Mouse (Mus musculus): ENCODE results near the gene Zfp512. TPM values are rescaled to one million over a fixed set of nuclear protein-coding genes. Genes with fewer than 3 reads are reported as not detected.
"Not testable (repeated sequence)": the region's sequence is repeated elsewhere in the genome, so short reads cannot be mapped to it uniquely, and the experiment has no call there.

The Zfp512 gene
- polyA plus RNA-seq, 1 experiment, result 41.5 TPM

DNA sequence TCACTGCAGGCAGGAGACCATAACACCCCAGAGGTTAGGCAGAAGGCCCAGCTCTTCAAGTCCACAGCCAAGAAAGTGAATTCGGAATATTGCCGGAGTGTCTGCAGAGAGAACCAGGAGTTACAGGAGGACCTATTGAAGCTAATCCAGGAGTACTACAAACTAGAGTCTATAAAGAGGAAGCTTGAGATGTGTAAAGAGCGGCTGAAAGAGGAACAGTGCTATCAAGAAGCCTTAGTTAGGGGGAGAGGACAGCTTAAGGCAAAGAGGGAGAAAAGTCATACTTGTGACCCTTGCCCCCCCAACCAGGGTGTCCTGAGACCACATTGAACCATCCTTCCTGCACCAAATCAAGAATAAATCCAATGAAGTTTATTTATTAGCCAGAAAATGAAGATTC is 35.7 kb downstream of the Zfp512 start:
- TF ChIP-seq POLR2A (IDR thresholded peaks at IDR 0.05; ENCODE audit: extremely low read depth, insufficient read depth, low read length), result no peak
- TF ChIP-seq CTCF (IDR thresholded peaks at IDR 0.05; ENCODE audit: extremely low read depth, insufficient read depth, low read length), result no peak
- H3K4me3 ChIP-seq (ENCODE audit: insufficient read depth, low read length), result no peak overlapping the region

DNA sequence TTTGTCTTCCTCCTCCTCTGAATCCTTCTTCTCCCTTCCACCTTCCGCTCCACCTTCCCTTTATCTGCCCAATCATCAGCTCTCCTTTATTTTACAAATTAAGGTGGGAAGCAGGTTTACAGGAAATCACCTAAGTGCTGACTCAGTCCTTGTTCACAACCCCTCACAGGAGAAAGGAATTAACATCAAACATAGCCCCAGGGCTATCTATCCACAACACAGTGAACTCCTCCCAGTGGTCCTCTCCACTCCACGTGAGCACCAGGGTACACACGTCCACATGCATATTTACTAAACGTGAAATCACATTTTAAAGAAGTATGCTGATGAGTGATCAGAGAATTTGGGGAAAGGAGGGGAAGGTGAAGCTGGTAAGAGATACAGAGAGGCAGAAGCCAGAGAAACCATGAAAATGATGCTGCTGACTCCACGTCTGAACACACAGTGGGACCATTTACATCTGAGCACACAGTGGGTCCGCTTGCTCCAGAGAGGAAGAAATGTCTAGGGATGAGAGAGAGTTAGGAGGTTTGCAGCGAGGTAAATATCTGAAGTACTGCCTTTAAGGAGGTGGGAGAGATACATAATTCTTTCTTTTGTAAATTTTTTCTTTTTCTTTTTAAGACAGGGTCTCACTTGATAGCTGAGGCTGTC is 37.0 kb downstream of the Zfp512 start:
- TF ChIP-seq CTCF (IDR thresholded peaks at IDR 0.05; ENCODE audit: extremely low read depth, insufficient read depth, low read length) (no peak), POLR2A (IDR thresholded peaks at IDR 0.05; ENCODE audit: extremely low read depth, insufficient read depth, low read length) (no peak)
- Histone ChIP-seq H3K4me1 (ENCODE audit: control insufficient read depth, insufficient read depth, low read length) (no peaks in the 10 kb centered on the region), H3K27ac (ENCODE audit: insufficient read depth, low read length) (no peak overlapping the region), H3K4me3 (ENCODE audit: insufficient read depth, low read length) (no peak overlapping the region)

More for the DNA sequence above, 35.7 kb downstream of the Zfp512 start:
- Histone ChIP-seq H3K27ac (ENCODE audit: insufficient read depth, low read length) (no peak overlapping the region), H3K4me1 (ENCODE audit: control insufficient read depth, insufficient read depth, low read length) (no peaks in the 10 kb centered on the region)

DNA sequence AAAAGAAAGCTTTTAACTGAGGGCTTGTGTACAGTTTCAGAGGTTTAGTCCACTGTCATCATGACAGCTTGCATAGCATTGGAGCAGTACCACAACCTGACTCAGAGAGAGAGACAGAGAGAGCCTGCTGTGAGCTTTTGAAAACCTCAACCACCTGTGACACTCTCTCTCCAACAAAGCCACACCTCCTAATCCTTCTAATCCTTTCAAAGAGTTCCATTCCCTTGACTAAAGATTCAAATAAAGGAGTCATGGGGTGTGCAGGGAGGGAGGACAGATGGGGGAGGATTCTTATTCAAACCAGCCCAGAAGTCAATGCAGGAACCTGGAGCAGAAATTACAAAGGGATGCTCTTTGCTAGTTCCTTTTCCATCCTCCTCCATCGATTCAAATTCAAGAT is 39.8 kb downstream of the Zfp512 start:
- Histone ChIP-seq H3K4me1 (ENCODE audit: control insufficient read depth, insufficient read depth, low read length) (peaks cover 2% of the 10 kb centered on the region; the same call in 1 of the 2 replicates), H3K4me3 (ENCODE audit: insufficient read depth, low read length) (no peak overlapping the region), H3K27ac (ENCODE audit: insufficient read depth, low read length) (no peak overlapping the region)
- TF ChIP-seq POLR2A (IDR thresholded peaks at IDR 0.05; ENCODE audit: extremely low read depth, insufficient read depth, low read length), result no peak
- no peak for TF ChIP-seq CTCF (IDR thresholded peaks at IDR 0.05; ENCODE audit: extremely low read depth, insufficient read depth, low read length)

DNA sequence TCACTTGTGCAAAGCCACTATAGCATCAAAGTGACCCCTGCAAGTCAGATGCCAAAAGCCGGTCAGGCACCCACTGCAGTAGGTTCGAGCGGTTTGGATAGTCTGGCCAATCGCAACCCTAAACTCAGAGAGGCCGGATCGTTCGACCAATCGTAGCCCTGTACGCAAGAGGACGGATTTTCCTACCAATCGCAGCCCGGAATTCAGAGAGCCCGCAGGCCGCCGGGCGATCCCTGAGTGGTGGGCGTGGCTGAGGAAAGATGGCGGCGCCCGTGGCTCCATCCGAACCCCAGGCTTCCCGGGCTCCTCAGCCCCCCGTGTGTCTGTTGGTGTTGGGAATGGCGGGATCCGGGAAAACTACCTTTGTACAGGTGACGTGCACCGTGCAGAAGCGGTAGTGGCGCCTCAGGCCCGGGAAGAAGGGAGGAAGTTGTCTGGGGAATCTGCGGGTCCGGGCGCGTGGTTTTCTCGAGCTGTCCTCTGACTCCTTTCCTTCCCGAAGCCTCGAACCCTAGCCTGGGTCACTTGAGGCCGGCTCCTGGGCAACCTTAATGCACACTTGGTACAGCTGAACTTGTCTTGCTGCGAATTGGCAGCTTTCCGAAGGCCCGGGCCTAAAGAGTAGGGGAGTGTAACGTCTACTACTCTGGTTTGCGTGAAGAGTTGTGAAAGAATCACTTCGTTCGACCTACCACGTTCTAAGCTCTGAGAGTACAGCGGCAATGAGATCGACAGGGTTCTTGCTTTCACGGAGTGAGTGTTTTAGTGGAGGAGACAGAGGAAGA is 42.5 kb downstream of the Zfp512 start, which contains the start of gene Gpn1:
TSS of gene Gpn1 (plus strand) at position 229 of the 785 bp plus-strand sequence.
- Histone ChIP-seq H3K27ac (ENCODE audit: insufficient read depth, low read length) (no peak within 1 kb of the TSS), H3K4me1 (ENCODE audit: control insufficient read depth, insufficient read depth, low read length) (peaks cover 2% of the 10 kb centered on the region; the same call in 1 of the 2 replicates), H3K4me3 (ENCODE audit: insufficient read depth, low read length) (peak within 1 kb of the TSS; percentile 73)
- TF ChIP-seq POLR2A (IDR thresholded peaks at IDR 0.05; ENCODE audit: extremely low read depth, insufficient read depth, low read length), result 0 out of 2 replicates have a peak, but pooled peaks have one; percentile 32
- TF ChIP-seq CTCF (IDR thresholded peaks at IDR 0.05; ENCODE audit: extremely low read depth, insufficient read depth, low read length), result no peak

DNA sequence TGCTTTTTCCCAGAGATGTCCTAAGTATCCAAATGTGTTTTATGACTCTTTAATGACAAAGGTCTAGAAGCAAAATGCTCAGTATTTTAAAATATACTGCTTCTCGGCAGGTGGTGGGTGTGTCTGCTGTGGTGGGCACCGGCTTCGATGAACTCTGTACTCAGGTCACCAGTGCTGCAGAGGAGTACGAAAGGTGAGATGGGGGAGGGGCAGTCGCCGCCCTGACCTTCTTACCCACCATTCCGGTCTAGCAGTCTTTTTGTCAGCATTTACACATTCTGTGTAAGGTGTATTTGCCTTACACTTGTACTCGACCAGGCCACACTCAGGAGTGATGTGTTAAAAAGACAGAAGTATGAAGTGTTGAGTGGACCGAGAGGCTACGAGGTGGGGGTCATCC is 52.6 kb downstream of the Zfp512 start:
- no peak overlapping the region for H3K4me3 ChIP-seq (ENCODE audit: insufficient read depth, low read length)
- TF ChIP-seq POLR2A (IDR thresholded peaks at IDR 0.05; ENCODE audit: extremely low read depth, insufficient read depth, low read length) (no peak), CTCF (IDR thresholded peaks at IDR 0.05; ENCODE audit: extremely low read depth, insufficient read depth, low read length) (no peak)
- H3K4me1 ChIP-seq (ENCODE audit: control insufficient read depth, insufficient read depth, low read length), result no peaks in the 10 kb centered on the region
- no peak overlapping the region for H3K27ac ChIP-seq (ENCODE audit: insufficient read depth, low read length)

DNA sequence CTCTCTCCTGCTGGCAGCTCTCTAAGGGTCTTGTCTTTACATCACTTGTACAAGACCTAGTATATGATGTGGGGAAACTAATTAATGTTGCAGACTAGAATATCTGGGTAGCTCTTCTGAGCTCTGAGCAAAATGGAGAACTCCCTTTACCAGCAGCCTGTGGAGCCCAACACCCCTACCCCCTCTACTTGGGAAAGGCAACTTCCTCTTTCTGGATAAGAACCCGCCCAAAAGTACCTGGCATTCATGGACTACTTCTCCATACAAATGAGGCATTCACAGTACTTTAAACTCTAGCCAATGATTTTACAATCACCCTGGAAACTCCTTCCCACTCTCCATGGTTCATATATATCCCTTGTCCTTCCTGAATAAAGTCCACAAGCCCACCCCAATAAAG is 60.2 kb downstream of the Zfp512 start:
- Histone ChIP-seq H3K4me1 (ENCODE audit: control insufficient read depth, insufficient read depth, low read length) (no peaks in the 10 kb centered on the region), H3K4me3 (ENCODE audit: insufficient read depth, low read length) (no peak overlapping the region), H3K27ac (ENCODE audit: insufficient read depth, low read length) (no peak overlapping the region)
- TF ChIP-seq POLR2A (IDR thresholded peaks at IDR 0.05; ENCODE audit: extremely low read depth, insufficient read depth, low read length), result no peak

DNA sequence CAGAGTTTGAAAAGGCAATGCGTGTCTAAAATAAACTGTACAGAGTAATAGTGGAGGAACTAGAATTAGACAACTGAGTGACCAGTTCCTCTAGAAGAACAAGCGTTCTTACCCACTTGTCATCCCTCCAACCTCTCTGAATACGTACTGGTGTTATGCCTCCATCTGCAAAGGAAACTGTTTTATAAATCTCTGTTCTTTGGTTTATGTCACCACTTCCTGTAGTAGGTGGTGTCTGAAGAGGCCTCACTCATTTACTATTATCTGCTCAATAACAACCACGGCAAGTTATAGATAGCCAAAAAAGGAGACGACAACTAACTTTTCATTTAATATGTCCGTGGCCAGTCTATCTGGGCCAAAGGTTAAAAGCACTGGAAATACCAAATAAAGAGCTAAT is 68.3 kb downstream of the Zfp512 start:
- Histone ChIP-seq H3K27ac (ENCODE audit: insufficient read depth, low read length) (no peak overlapping the region), H3K4me1 (ENCODE audit: control insufficient read depth, insufficient read depth, low read length) (peaks cover under 1% of the 10 kb centered on the region; the same call in 1 of the 2 replicates), H3K4me3 (ENCODE audit: insufficient read depth, low read length) (no peak overlapping the region)
- no peak for TF ChIP-seq POLR2A (IDR thresholded peaks at IDR 0.05; ENCODE audit: extremely low read depth, insufficient read depth, low read length)
- TF ChIP-seq CTCF (IDR thresholded peaks at IDR 0.05; ENCODE audit: extremely low read depth, insufficient read depth, low read length), result no peak

DNA sequence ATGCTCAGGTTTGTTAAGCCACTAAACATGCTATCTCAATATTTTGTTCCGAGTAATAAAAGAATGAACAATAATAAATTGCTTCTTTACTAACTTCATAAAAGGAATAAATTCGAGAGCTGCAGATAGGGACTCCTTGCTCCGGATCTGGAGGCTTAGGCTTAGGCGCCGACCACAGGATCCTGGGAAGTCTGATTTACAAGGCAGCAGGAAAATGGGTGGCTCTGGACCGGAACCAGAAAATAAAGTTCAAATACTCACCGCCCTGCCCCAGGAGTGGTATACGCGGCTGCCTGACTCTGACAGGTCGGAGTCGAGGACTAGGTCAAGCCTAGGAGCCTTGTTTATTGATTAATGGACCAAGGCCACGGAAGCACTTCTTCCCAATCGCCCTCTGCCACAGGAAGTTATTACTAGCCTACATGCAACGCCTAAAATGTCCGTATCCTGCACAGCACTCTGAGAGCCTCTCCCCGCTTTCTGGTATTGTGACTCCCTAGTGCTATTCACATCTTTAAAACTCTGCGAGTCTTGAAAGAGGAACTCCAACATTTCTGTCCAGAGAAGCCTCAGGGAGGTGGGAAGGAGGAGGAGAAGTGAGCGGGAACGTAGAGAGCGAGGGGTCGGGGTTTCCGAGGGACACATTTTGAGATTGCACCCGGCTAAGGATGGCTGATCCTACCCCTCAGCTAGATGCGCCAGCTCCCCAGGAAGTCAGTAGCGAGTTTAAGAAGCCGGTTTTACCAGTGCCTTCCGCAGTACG is 74.3 kb downstream of the Zfp512 start, which contains the start of gene Slc4a1ap:
TSS of gene Slc4a1ap (plus strand) at position 642 of the 763 bp plus-strand sequence.
- TF ChIP-seq CTCF (IDR thresholded peaks at IDR 0.05; ENCODE audit: extremely low read depth, insufficient read depth, low read length) (no peak), POLR2A (IDR thresholded peaks at IDR 0.05; ENCODE audit: extremely low read depth, insufficient read depth, low read length) (peak; percentile 63; the same call in 1 of the 2 replicates)
- H3K4me3 ChIP-seq (ENCODE audit: insufficient read depth, low read length), result peak within 1 kb of the TSS; percentile 61
- peaks cover 7% of the 10 kb centered on the region for H3K4me1 ChIP-seq (ENCODE audit: control insufficient read depth, insufficient read depth, low read length)
- H3K27ac ChIP-seq (ENCODE audit: insufficient read depth, low read length), result peak within 1 kb of the TSS; percentile 68; the same call in 1 of the 2 replicates

DNA sequence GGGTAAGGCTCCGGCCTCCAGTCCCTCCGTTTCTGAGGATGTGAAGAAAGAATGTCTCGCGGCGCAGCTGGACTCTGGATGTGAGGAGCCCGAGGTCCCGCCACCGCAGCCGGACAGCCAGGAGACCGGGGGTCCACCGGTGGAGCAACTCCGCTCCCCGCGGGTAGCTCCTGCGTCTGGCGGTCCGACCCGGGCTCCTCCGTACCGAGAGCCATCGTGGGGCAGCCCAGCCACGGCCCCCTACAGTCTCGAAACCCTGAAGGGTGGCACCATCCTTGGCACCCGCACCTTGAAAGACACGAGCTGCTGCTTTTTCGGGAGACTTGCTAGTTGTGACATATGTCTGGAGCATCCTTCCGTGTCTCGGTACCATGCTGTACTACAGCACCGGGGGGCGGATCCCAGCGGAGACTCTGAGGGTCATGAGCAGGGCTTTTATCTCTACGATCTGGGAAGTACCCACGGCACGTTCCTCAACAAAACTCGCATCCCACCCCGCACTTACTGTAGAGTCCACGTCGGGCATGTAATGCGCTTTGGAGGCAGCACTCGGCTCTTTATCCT is 75.0 kb downstream of the Zfp512 start:
- TF ChIP-seq POLR2A (IDR thresholded peaks at IDR 0.05; ENCODE audit: extremely low read depth, insufficient read depth, low read length), result no peak
- Histone ChIP-seq H3K27ac (ENCODE audit: insufficient read depth, low read length) (no peak overlapping the region), H3K4me3 (ENCODE audit: insufficient read depth, low read length) (peak overlapping the region; percentile 61), H3K4me1 (ENCODE audit: control insufficient read depth, insufficient read depth, low read length) (peaks cover 7% of the 10 kb centered on the region)

DNA sequence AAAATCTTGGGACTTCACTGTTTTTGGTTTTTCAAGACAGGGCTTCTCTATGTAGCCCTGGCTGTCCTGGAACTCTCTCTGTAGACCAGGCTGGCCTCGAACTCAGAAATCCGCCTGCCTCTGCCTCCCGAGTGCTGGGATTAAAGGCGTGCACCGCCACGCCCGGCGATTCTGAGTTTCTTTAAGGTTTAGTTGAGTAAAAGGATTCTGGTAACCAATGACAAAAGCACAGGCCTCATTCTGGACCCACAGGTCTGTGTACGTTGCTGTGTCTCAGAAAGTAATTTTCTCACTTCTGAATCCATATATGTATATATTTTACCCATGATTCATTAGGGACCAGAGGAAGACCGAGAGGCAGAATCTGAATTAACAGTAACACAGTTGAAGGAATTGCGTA is 75.5 kb downstream of the Zfp512 start, which contains the start of gene Supt7l:
TSS of gene Supt7l (minus strand) at position 101 of the 400 bp plus-strand sequence.
- H3K4me1 ChIP-seq (ENCODE audit: control insufficient read depth, insufficient read depth, low read length), result not testable (repeated sequence)
- Histone ChIP-seq H3K27ac (ENCODE audit: insufficient read depth, low read length) (peak within 1 kb of the TSS; percentile 68; the same call in 1 of the 2 replicates), H3K4me3 (ENCODE audit: insufficient read depth, low read length) (peak within 1 kb of the TSS; percentile 61)

All from cortical plate, adult 2 months (tissue).